Mouse (Mus musculus): Measurements from ENCODE around the gene Gpr65.

- TF ChIP-seq POLR2A (IDR thresholded peaks at IDR 0.05; ENCODE audit: low read depth, low read length) (peak; percentile 75), CTCF (conservative IDR thresholded peaks at IDR 0.05 in 1 of 2, IDR thresholded peaks at IDR 0.05 in 1 of 2; ENCODE audit: low read depth in 2 of 2, low read length in 2 of 2) (no peak), MAX (IDR thresholded peaks at IDR 0.05; ENCODE audit: low read length) (peak; percentile 77), NELFE (IDR thresholded peaks at IDR 0.05; ENCODE audit: low read depth, low read length) (peak; percentile 81), MXI1 (IDR thresholded peaks at IDR 0.05; ENCODE audit: low read depth, low read length) (peak; percentile 85), PAX5 (IDR thresholded peaks at IDR 0.05; ENCODE audit: low read length) (no peak), MEF2A (IDR thresholded peaks at IDR 0.05; ENCODE audit: borderline replicate concordance, low read depth, low read length) (no peak), ETS1 (conservative IDR thresholded peaks at IDR 0.05; ENCODE audit: low read depth, low read length) (no peak), ZNF384 (IDR thresholded peaks at IDR 0.05; ENCODE audit: low read depth, low read length) (no peak)
These were observed at the start of gene Gpr65 for GRCm38 (mm10) chr12:98268441-98269369.

All from CH12.LX (cell line).